Mouse (Mus musculus) embryonic fibroblast, embryonic 13.5 days (primary cell): ENCODE data around the gene 1700092M07Rik.

Source experiments
- CTCF ChIP-seq: IDR thresholded peaks from 2 replicates; pipeline ENCODE4 v1.5.1; 2011; ENCODE audit warnings: mild to moderate bottlenecking, control low read depth, low read length, moderate library complexity, borderline replicate concordance; ENCODE audit not compliant: insufficient read depth
- POLR2A ChIP-seq: IDR thresholded peaks from 2 replicates; pipeline ENCODE4 v1.6.1; 2011; ENCODE audit warnings: low read depth, mild to moderate bottlenecking, control low read depth, low read length, moderate library complexity

GRCm38 (mm10) chr19:8710057-8710456 is 30.5 kb upstream of the 1700092M07Rik start:
- no peak for TF ChIP-seq POLR2A
- no peak for TF ChIP-seq CTCF
